Mouse (Mus musculus) heart, adult 8-10 months (tissue): ENCODE results near the gene Gabpb2. TPM values are rescaled to one million over a fixed set of nuclear protein-coding genes. Genes with fewer than 3 reads are reported as not detected.
A peak's percentile ranks its signal among the peaks of the same experiment; 100 is the strongest.
"Not testable (repeated sequence)": the region's sequence is repeated elsewhere in the genome, so short reads cannot be mapped to it uniquely, and the experiment has no call there.

Experiments
- DNase-seq: peaks from one replicate; pipeline ENCODE4 v3.0.0; 2022; ENCODE audit warnings: low spot score
- total RNA-seq, 4 experiments: library from RNA; stranded (reverse); gene quantifications; 2 replicates each; pipeline ENCODE4 v1.2.4; 2022

Gabpb2 gene
- total RNA-seq, 4 experiments from 2014 or later: 12.2 to 13.9 (median 13.2) TPM

- DNase-seq: no peak
Measured at GRCm38 (mm10) chr3:95231298-95232221, 13.8 kb upstream of the Gabpb2 start, which contains the start of gene Mllt11. Mllt11 (minus strand) TSS chr3:95232171.

GRCm38 (mm10) chr3:95230495-95231297, 13.0 kb upstream of the Gabpb2 start:
- DNase-seq: no peak

- DNase-seq: peak; percentile 68
Measured at GRCm38 (mm10) chr3:95229781-95230494, 12.2 kb upstream of the Gabpb2 start.

- DNase-seq: no peak
Measured at GRCm38 (mm10) chr3:95228894-95229780, 11.4 kb upstream of the Gabpb2 start.

GRCm38 (mm10) chr3:95228148-95228893, 10.6 kb upstream of the Gabpb2 start, which contains the start of gene Cdc42se1:
Cdc42se1 (plus strand) TSS chr3:95228732.
- DNase-seq: peak; percentile 86

- DNase-seq: no peak
Measured at GRCm38 (mm10) chr3:95227214-95227613, 9.5 kb upstream of the Gabpb2 start.

- DNase-seq: no peak
Measured at GRCm38 (mm10) chr3:95224295-95224694, 6.6 kb upstream of the Gabpb2 start.

- no peak for DNase-seq
Measured at GRCm38 (mm10) chr3:95223041-95223440, 5.3 kb upstream of the Gabpb2 start.

GRCm38 (mm10) chr3:95218466-95219137, 886 bp upstream of the Gabpb2 start:
- no peak for DNase-seq

- no peak for DNase-seq
Measured at GRCm38 (mm10) chr3:95216655-95217254, 961 bp downstream of the Gabpb2 start.

- DNase-seq: no peak
Measured at GRCm38 (mm10) chr3:95213609-95213975, 4.1 kb downstream of the Gabpb2 start.

- DNase-seq: not testable (repeated sequence)
Measured at GRCm38 (mm10) chr3:95212889-95213608, 4.7 kb downstream of the Gabpb2 start.

- no peak for DNase-seq
Measured at GRCm38 (mm10) chr3:95210585-95210984, 7.1 kb downstream of the Gabpb2 start.

GRCm38 (mm10) chr3:95208286-95208685, 9.4 kb downstream of the Gabpb2 start:
- DNase-seq: no peak

GRCm38 (mm10) chr3:95203880-95204279, 13.8 kb downstream of the Gabpb2 start:
- DNase-seq: no peak

GRCm38 (mm10) chr3:95200562-95200961, 17.2 kb downstream of the Gabpb2 start:
- no peak for DNase-seq

GRCm38 (mm10) chr3:95200132-95200531, 17.6 kb downstream of the Gabpb2 start:
- peak; percentile 14 for DNase-seq

- DNase-seq: no peak
Measured at GRCm38 (mm10) chr3:95199101-95199500, 18.6 kb downstream of the Gabpb2 start.
